Mouse (Mus musculus) bone marrow, adult 2 months (tissue): Measurements from ENCODE around the gene Ube2m. TPM values are rescaled to one million over a fixed set of nuclear protein-coding genes. Genes with fewer than 3 reads are reported as not detected.
"Not testable (repeated sequence)": the region's sequence is repeated elsewhere in the genome, so short reads cannot be mapped to it uniquely, and the experiment has no call there.

Source experiments
- H3K27ac ChIP-seq: fragments of 200-500 bp; 2 replicates; pipeline ENCODE4 v1.5.1; 2012; ENCODE audit warnings: low read depth, mild to moderate bottlenecking, control low read depth, inconsistent platforms, low read length; ENCODE audit not compliant: control insufficient read depth, poor library complexity, insufficient read depth
- H3K4me1 ChIP-seq: fragments of 200-500 bp; 2 replicates; pipeline ENCODE4 v1.6.1; 2011; ENCODE audit warnings: low read length; ENCODE audit not compliant: control insufficient read depth, insufficient read depth
- H3K4me3 ChIP-seq: fragments of 200-500 bp; replicated peaks from 2 replicates; pipeline ENCODE3; 2011; ENCODE audit warnings: mild to moderate bottlenecking, low read depth, low read length, control low read depth; ENCODE audit not compliant: control insufficient read depth
- CTCF ChIP-seq: fragments of 200-500 bp; IDR thresholded peaks from 2 replicates; pipeline ENCODE4 v1.5.1; 2011; ENCODE audit warnings: low read length, control low read depth; ENCODE audit not compliant: control insufficient read depth, insufficient read depth
- POLR2A ChIP-seq: fragments of 200-500 bp; IDR thresholded peaks from 2 replicates; pipeline ENCODE4 v1.6.1; 2011; ENCODE audit warnings: low read depth, mild to moderate bottlenecking, control low read depth, low read length, borderline replicate concordance; ENCODE audit not compliant: control insufficient read depth
- WGBS: fragments of 180-500 bp; shearing (Covaris S2); methylation state at CpG from one replicate; pipeline ENCODE4 v1.1.7; 2018; 5-methylcytosine and 5-hydroxymethylcytosine counted together
- polyA plus RNA-seq: library from polyadenylated mRNA; stranded (reverse); fragments of >200 nt; gene quantifications from 2 replicates; pipeline ENCODE4 v1.2.4, GENCODE M21; 2011; ENCODE audit warnings: low replicate concordance; ENCODE audit not compliant: missing spikeins, insufficient read depth, insufficient read length

The Ube2m gene
- 132 and 135 TPM in 2 replicates for polyA plus RNA-seq

DNA sequence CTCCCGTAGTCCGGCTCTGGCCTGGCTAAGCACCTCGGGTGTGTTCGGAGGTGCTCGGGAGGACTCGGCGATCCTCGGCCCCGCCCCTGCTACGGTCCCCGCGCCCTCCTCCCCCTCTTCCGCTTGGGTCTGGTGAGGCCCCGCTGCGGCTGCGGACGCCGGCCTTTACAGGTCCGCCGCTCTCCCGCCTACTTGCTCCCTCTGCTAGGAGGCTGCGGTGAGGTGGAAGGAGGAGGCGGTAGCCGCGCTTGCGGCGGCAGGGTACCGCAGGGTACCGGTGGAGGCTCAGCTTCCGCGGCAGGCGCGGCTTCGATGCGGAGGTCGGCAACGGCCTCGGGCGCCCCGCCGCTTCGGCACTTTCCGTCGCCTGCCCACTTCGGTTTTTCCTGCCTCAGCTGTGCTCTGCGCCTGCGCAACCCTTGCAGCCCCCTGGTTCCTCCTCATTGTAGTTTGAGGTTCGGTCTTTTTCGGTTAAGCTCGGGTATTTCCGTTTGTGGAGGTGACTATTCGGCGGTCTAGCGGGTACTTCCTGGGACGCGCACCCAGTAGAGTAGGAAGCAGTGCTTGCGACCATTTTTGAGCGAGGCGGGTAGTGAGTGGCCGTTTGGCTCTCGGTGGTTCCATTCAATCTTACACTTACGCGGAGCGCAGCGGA lies at the start of gene Ube2m:
Gene Ube2m (minus strand): TSS at position 375 of the 655 bp plus-strand sequence.
- Histone ChIP-seq H3K4me3 (peak within 1 kb of the TSS; percentile 79), H3K27ac (peak within 1 kb of the TSS; percentile 100), H3K4me1 (peaks cover 10% of the 10 kb centered on the region; the same call in 1 of the 2 replicates)
- WGBS = under 1% methylated on average over 64 of the region's 65 CpGs
- TF ChIP-seq POLR2A = peak; percentile 94; the same call in 1 of the 2 replicates
- no peak for TF ChIP-seq CTCF

DNA sequence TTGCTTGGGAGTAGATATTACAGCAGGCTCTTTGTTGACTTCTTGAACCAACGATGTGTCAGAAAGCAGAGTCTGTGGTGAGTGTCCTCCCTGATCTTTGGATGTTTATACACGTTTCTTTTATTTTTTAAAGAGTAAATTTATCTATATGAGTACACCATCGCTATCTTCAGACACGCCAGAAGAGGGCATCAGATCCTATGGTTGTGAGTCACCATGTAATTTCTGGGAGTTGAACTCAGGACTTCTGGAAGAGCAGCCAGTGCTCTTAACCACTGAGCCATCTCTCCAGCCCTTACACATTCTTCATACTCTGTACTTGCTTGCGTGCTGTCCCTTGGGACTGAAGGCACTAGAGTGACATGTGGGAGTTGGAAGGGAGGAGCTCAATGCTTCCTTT lies 34.2 kb upstream of the Ube2m start:
- Histone ChIP-seq H3K27ac (no peak overlapping the region), H3K4me3 (no peak overlapping the region), H3K4me1 (no peaks in the 10 kb centered on the region)
- no peak for TF ChIP-seq CTCF
- no peak for TF ChIP-seq POLR2A
- 60% methylated on average over 5 of the region's 5 CpGs for WGBS

DNA sequence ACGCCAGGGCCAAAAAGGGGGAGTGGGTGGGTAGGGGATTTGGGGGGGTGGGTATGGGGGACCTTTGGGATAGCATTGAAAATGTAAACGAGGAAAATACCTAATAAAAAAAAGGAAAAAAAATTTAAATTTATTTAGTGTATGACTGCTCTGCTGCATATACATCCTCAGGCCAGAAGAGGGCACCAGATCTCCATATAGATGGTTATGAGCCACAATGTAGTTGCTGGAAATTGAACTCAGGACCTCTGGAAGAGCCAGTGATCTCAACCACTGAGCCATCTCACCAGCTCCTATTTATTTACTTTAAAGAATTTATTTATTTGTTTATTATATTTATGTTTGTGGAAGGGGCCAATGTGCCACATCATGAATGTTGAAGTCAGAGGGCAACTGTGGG lies 25.3 kb upstream of the Ube2m start:
- H3K4me3 ChIP-seq, H3K4me1 ChIP-seq, H3K27ac ChIP-seq: not testable (repeated sequence)
- 51% methylated on average over 2 of the region's 2 CpGs for WGBS

DNA sequence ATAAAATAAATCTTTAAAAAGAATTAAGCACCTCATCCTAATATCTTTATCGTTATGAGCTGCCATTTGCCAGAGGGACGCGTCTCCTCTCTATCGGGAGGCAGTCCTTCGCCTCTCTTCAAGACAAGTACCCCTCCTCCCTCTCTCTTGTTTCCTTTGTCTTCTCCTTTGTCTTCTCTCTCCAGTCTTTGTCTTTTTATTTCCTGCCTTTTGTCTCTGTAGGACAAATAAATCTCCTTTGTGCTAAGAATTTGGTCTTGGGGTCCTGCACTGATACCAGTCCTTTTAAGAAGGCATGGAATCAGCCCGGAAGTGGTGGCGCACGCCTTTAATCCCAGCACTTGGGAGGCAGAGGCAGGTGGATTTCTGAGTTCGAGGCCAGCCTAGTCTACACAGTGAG lies 21.5 kb upstream of the Ube2m start:
- WGBS = 78% methylated on average over 9 of the region's 9 CpGs
- H3K4me3 ChIP-seq = no peak overlapping the region
- no peaks in the 10 kb centered on the region for H3K4me1 ChIP-seq
- H3K27ac ChIP-seq = no peak overlapping the region
- TF ChIP-seq CTCF (no peak), POLR2A (no peak)

DNA sequence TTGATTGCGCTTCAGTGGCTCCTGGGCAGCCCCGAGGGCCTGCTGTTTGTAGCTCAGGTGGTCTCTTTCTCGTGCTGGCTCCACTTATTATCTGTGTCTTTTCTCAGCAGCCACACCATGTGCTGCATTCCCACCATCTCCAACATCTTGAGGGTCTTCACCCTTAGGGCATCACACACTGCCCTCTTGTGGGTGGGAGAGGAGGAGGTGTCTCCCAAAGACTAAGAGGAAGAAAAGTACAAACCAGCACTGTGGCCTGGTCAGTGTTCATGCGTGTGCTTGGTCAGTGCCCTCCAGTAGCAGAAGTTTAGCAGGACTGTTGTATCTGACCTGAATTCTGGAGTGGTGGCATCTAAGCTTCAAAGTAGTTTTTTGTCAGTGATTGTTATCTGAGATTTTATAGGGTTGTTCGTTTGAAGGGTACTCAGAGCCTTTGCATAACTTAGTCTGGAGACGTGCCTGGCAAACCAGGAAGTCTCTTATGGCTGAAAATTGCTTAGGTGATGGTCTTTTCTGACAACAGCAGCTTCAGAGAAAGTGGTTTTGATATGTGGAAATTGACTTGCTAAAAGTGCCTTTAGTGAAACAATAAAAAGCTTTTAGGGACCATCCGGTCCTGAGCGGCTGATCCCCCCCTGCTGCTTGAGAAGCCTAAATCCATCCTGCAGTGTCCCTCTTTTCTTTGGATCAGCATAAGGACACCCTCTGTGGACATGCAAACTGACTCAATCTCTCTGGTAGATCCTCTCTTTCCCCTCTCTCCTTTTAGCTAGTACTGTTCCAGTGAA lies 19.0 kb upstream of the Ube2m start:
- TF ChIP-seq POLR2A (no peak), CTCF (peak; percentile 35; the same call in 1 of the 2 replicates)
- Histone ChIP-seq H3K4me1 (no peaks in the 10 kb centered on the region), H3K27ac (no peak overlapping the region), H3K4me3 (no peak overlapping the region)
- 67% methylated on average over 8 of the region's 8 CpGs for WGBS

- TF ChIP-seq CTCF (no peak), POLR2A (0 out of 2 replicates have a peak, but pooled peaks have one; percentile 16)
- peak within 1 kb of the TSS; percentile 83 for H3K4me3 ChIP-seq
- H3K4me1 ChIP-seq = no peaks in the 10 kb centered on the region
- under 1% methylated on average over 41 of the region's 41 CpGs for WGBS
- H3K27ac ChIP-seq = peak within 1 kb of the TSS; percentile 48
Measured at GRCm38 (mm10) chr7:13054287-13055010, 16.4 kb upstream of the Ube2m start, which contains the start of gene Mzf1. Gene Mzf1 (minus strand): TSS chr7:13054764.

DNA sequence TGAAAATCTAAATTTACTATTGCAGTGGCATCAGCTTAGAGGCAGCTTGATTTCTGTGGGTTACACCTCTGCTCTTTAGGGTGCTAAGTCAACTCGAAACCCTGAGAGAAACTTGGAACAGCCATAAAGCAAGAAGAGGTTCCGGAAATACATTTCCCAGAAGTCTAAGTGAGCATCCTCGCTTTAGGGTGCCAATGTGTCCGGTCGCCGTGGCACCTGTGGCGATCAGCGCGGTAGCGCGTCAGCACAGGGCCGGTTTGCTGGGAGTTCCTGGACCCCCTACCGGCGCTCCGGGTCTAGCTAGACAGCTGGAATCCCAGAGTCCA lies 15.8 kb upstream of the Ube2m start:
- H3K4me3 ChIP-seq = peak overlapping the region; percentile 83
- H3K4me1 ChIP-seq = no peaks in the 10 kb centered on the region
- no peak for TF ChIP-seq CTCF
- TF ChIP-seq POLR2A = no peak
- peak overlapping the region; percentile 5; the same call in 1 of the 2 replicates for H3K27ac ChIP-seq
- 4% methylated on average over 15 of the region's 15 CpGs for WGBS

DNA sequence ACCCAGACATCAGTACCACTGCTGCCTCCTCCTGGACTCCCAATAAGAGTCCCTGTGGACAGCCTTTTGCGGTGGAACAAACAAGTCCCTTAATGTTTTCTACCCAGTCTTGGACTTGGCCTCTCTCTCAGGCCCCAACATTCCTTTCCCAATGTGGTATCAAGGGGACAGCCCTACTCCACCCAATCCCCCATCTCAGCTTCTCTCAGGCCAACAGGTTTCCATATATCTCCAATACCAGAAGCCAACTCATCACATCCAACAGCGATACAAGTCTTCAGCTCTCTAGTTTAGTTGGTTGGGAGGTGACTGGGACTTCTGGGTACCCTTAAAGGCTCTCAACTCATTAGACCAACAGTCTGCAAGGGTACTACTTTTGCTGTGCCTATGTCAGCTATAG lies 15.4 kb upstream of the Ube2m start:
- WGBS = 93% methylated on average over 2 of the region's 2 CpGs
- TF ChIP-seq CTCF (no peak), POLR2A (no peak)
- H3K4me1 ChIP-seq = no peaks in the 10 kb centered on the region
- no peak overlapping the region for H3K27ac ChIP-seq
- H3K4me3 ChIP-seq = no peak overlapping the region
